8 mouse cellular contexts compared by ENCODE assay signal in the genomic region with DNA sequence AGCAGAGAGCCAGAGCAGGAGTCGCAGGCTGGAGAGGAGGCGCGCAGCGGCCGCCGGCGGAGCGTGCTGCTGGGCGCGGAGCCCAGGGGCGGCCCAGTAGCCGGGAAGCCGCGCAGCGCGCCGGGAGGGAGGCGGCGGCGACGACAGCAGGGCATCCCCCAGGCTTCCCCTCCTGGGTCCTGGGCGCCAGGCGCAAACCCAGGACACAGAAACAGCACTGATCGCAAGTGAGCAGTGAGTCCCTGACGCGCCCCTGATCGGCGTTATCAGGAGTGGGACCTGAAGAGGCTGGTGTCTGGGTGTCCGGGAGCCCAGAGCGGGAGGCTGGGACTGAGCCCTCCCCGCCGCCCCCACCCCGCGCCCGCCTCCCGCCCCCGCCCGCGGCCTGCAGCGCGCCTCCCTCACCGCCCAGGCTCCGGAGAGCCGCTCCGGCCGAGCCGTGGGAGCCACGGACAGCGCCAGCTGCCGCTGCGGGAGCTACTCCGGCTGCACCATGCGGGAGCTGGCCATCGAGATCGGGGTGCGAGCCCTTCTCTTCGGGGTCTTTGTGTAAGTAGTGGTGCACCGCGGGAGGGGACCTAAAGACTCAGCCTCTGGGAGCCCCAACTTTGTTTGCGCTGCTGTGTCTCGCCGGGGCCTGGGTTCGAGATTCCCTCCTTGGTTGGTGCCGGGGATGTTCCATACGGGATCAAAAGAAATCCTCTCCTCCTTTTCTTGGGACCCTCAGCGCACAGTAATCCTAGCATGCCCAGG. TPM values are rescaled to one million over a fixed set of nuclear protein-coding genes. Genes with fewer than 3 reads are reported as not detected.
A peak's percentile ranks its signal among the peaks of the same experiment; 100 is the strongest.
DNase-seq lines count a peak whose midpoint lies in the region; ATAC-seq lines count a peak whose summit lies in the region.
"Had no signal": no experiment of that assay in that cellular context is flagged by ENCODE, and none has a peak within 500 bp of the region (broad histone marks: within the 10 kb centered on the region; RNA-seq: fewer than 3 reads in every experiment).

A gene (plus strand): TSS at position 411 of the 753 bp plus-strand sequence.

- peak; percentile 49 for DNase-seq in testis, postnatal 10 days (ENCODE audit: low spot score)
- no peak for DNase-seq in testis, postnatal 14 days (ENCODE audit: low spot score)
- peak; percentile 41 for DNase-seq in forebrain, embryonic 10.5 days (ENCODE audit: extremely low spot score, low spot score)
- DNase-seq in heart, postnatal 4 days = peak; percentile 51
- peak; percentile 26 for DNase-seq in left cerebral cortex, postnatal 4 days

- H3K4me1 ChIP-seq in forebrain, embryonic 10.5 days = peaks cover 24% of the 10 kb centered on the region
- H3K4me1 ChIP-seq in neural tube, embryonic 12.5 days = peaks cover 9% of the 10 kb centered on the region
- H3K4me1 ChIP-seq: megakaryocyte, embryonic 14.5 days had no signal

- no peaks in the 10 kb centered on the region for H3K36me3 ChIP-seq in forebrain, embryonic 10.5 days (replicated peaks)
- H3K36me3 ChIP-seq in neural tube, embryonic 12.5 days = no peaks in the 10 kb centered on the region

- peaks cover 61% of the 10 kb centered on the region for H3K27me3 ChIP-seq in forebrain, embryonic 10.5 days (ENCODE audit: poor library complexity, severe bottlenecking)
- peaks cover 35% of the 10 kb centered on the region for H3K27me3 ChIP-seq in neural tube, embryonic 12.5 days (replicated peaks)

- ATAC-seq in neural tube, embryonic 12.5 days (ENCODE audit: low FRiP score, low read depth) = peak; percentile 82
- no peak for ATAC-seq in activated CD4-positive, CD25-positive, alpha-beta regulatory T cell, adult 4 months

- under 1% methylated on average over 65 of the region's 66 CpGs for WGBS in forebrain, embryonic 10.5 days
- whole genome bisulfite sequencing in neural tube, embryonic 12.5 days = under 1% methylated on average over 66 of the region's 66 CpGs

- peak within 1 kb of the TSS; percentile 80 for H3K27ac ChIP-seq in forebrain, embryonic 10.5 days
- no peak within 1 kb of the TSS for H3K27ac ChIP-seq in neural tube, embryonic 12.5 days

- peak within 1 kb of the TSS; percentile 54 for H3K9ac ChIP-seq in neural tube, embryonic 12.5 days

- H3K9me3 ChIP-seq in forebrain, embryonic 10.5 days = no peaks in the 10 kb centered on the region
- H3K9me3 ChIP-seq in neural tube, embryonic 12.5 days = no peaks in the 10 kb centered on the region
- H3K9me3 ChIP-seq: megakaryocyte, embryonic 14.5 days had no signal

- H3K4me2 ChIP-seq in neural tube, embryonic 12.5 days (replicated peaks) = peak within 1 kb of the TSS; percentile 97

- H3K4me3 ChIP-seq in forebrain, embryonic 10.5 days = peak within 1 kb of the TSS; percentile 68
- H3K4me3 ChIP-seq in neural tube, embryonic 12.5 days = peak within 1 kb of the TSS; percentile 48
- H3K4me3 ChIP-seq: megakaryocyte, embryonic 14.5 days had no signal

- intact Hi-C loops in left cerebral cortex, postnatal 4 days (cut with DNase I) = no loop called here

RNA-seq across cellular contexts. Expression of the gene that starts here (rescaled TPM):
- 0.20 and 1.4 TPM in 2 replicates for polyA plus RNA-seq in forebrain, embryonic 10.5 days (2016; fragmentation: Nextera tagmentation; extraction: Ambion mirVana)
- total RNA-seq in heart, postnatal 4 days (2021) = not detected
- total RNA-seq in left cerebral cortex, postnatal 4 days (2021) = 1 to 10 TPM; 4.8 to 7.4 TPM
- 1.2 and 1.5 TPM in 2 replicates for polyA plus RNA-seq in neural tube, embryonic 12.5 days (2016; fragmentation: Nextera tagmentation; extraction: Ambion mirVana)
- polyA plus RNA-seq in activated CD4-positive, CD25-positive, alpha-beta regulatory T cell, adult 4 months (2017; shearing (Covaris generic)) = not detected

Comparison
In these comparisons a context has a peak if more than half of its experiments do, and no peak if none do; other contexts are left out.
1. RNA of the gene that starts here (total RNA-seq): 4.8 to 7.4 TPM in left cerebral cortex, postnatal 4 days; not detected in heart, postnatal 4 days; every median in the first group is over 4 times any median in the second.
2. Peak in DNase-seq in heart, postnatal 4 days; RNA of the gene not detected or under 1 TPM.